Mouse (Mus musculus) forebrain, embryonic 16.5 days (tissue): ENCODE measurements at regions not wholly inside any gene's neighbourhood (a gene's known extent, or its start where the extent isn't known, plus 50 kb on each side); places are given as distances from the start of the nearest gene placed in this dataset.

ENCODE experiments used
- ATAC-seq: fragments of 200-750 bp; cut with Nextera tagmentation; 2 replicates; pipeline ENCODE4 v1.8.0; 2017; ENCODE audit warnings: mild to moderate bottlenecking, moderate library complexity
- H3K27ac ChIP-seq: fragments of 300-500 bp; sonication (generic); 2 replicates; pipeline ENCODE4 v1.5.1; 2014; ENCODE audit warnings: low read length, control low read depth
- H3K27me3 ChIP-seq: fragments of 300-500 bp; sonication (generic); replicated peaks from 2 replicates; pipeline ENCODE4 v1.6.1; 2014; ENCODE audit warnings: low read length; ENCODE audit not compliant: control insufficient read depth, insufficient read depth
- H3K36me3 ChIP-seq: fragments of 300-500 bp; sonication (generic); 2 replicates; pipeline ENCODE4 v1.6.1; 2014; ENCODE audit not compliant: control insufficient read depth, insufficient read depth
- H3K4me1 ChIP-seq: fragments of 300-500 bp; sonication (generic); replicated peaks from 2 replicates; pipeline ENCODE4 v1.6.1; 2014; ENCODE audit warnings: low read length; ENCODE audit not compliant: control insufficient read depth, insufficient read depth
- H3K4me2 ChIP-seq: fragments of 300-500 bp; sonication (generic); 2 replicates; pipeline ENCODE4 v1.6.1; 2014; ENCODE audit warnings: mild to moderate bottlenecking, low read length, control low read depth
- H3K4me3 ChIP-seq: fragments of 300-500 bp; sonication (generic); replicated peaks from 2 replicates; pipeline ENCODE4 v1.5.1; 2014; ENCODE audit warnings: mild to moderate bottlenecking, low read length, control low read depth
- H3K9ac ChIP-seq: fragments of 300-500 bp; sonication (generic); replicated peaks from 2 replicates; pipeline ENCODE4 v1.6.1; 2014; ENCODE audit warnings: low read depth, low read length, control low read depth
- H3K9me3 ChIP-seq: fragments of 300-500 bp; sonication (generic); 2 replicates; pipeline ENCODE4 v1.6.1; 2016; ENCODE audit warnings: low read length; ENCODE audit not compliant: control insufficient read depth
- WGBS: fragments of 180-500 bp; shearing (Covaris S2); extraction: QIAGEN DNeasy Blood & Tissue Kit; methylation state at CpG from one replicate; pipeline ENCODE4 v1.1.7; 2014; 5-methylcytosine and 5-hydroxymethylcytosine counted together

- no peak overlapping the region for H3K4me3 ChIP-seq
- ATAC-seq = no peak
- H3K4me2 ChIP-seq = no peak overlapping the region
- no peaks in the 10 kb centered on the region for H3K9me3 ChIP-seq
- H3K4me1 ChIP-seq = no peaks in the 10 kb centered on the region
- no peak overlapping the region for H3K27ac ChIP-seq
- no peaks in the 10 kb centered on the region for H3K36me3 ChIP-seq
- H3K9ac ChIP-seq = no peak overlapping the region
- WGBS = 78% methylated on average over 3 of the region's 3 CpGs
- no peaks in the 10 kb centered on the region for H3K27me3 ChIP-seq
Measured at GRCm38 (mm10) chr6:11796361-11796760, 110.9 kb downstream of the Ndufa4 start.

- Histone ChIP-seq H3K4me2 (no peak overlapping the region), H3K4me3 (no peak overlapping the region), H3K27me3 (no peaks in the 10 kb centered on the region), H3K27ac (no peak overlapping the region), H3K9me3 (no peaks in the 10 kb centered on the region), H3K36me3 (no peaks in the 10 kb centered on the region), H3K9ac (no peak overlapping the region), H3K4me1 (no peaks in the 10 kb centered on the region)
- 26% methylated on average over 8 of the region's 8 CpGs for WGBS
- ATAC-seq = peak; percentile 80
Measured at GRCm38 (mm10) chr6:11793366-11793765, 113.9 kb downstream of the Ndufa4 start.

- H3K4me1 ChIP-seq = no peaks in the 10 kb centered on the region
- H3K36me3 ChIP-seq = no peaks in the 10 kb centered on the region
- H3K4me2 ChIP-seq = no peak overlapping the region
- no peaks in the 10 kb centered on the region for H3K9me3 ChIP-seq
- no peak overlapping the region for H3K27ac ChIP-seq
- H3K27me3 ChIP-seq = no peaks in the 10 kb centered on the region
- WGBS = 95% methylated on average over 3 of the region's 3 CpGs
- no peak overlapping the region for H3K4me3 ChIP-seq
- no peak overlapping the region for H3K9ac ChIP-seq
- ATAC-seq = no peak
Measured at GRCm38 (mm10) chr6:11792186-11792585, 115.1 kb downstream of the Ndufa4 start.

GRCm38 (mm10) chr6:11791056-11791455 is 116.2 kb downstream of the Ndufa4 start:
- Histone ChIP-seq H3K9me3 (no peaks in the 10 kb centered on the region), H3K36me3 (no peaks in the 10 kb centered on the region), H3K27me3 (no peaks in the 10 kb centered on the region), H3K4me1 (no peaks in the 10 kb centered on the region), H3K4me2 (no peak overlapping the region), H3K27ac (no peak overlapping the region), H3K4me3 (no peak overlapping the region), H3K9ac (no peak overlapping the region)
- 84% methylated on average over 3 of the region's 3 CpGs for whole genome bisulfite sequencing
- ATAC-seq = no peak

GRCm38 (mm10) chr6:11773992-11774391 is 133.3 kb downstream of the Ndufa4 start:
- Histone ChIP-seq H3K4me3 (no peak overlapping the region), H3K36me3 (no peaks in the 10 kb centered on the region), H3K27me3 (no peaks in the 10 kb centered on the region), H3K4me2 (no peak overlapping the region), H3K4me1 (no peaks in the 10 kb centered on the region), H3K9me3 (no peaks in the 10 kb centered on the region), H3K9ac (no peak overlapping the region), H3K27ac (no peak overlapping the region)
- WGBS = 85% methylated on average over 3 of the region's 3 CpGs
- ATAC-seq = no peak

- no peak overlapping the region for H3K9ac ChIP-seq
- ATAC-seq = no peak
- no peak overlapping the region for H3K4me2 ChIP-seq
- H3K27me3 ChIP-seq = no peaks in the 10 kb centered on the region
- no peak overlapping the region for H3K4me3 ChIP-seq
- H3K9me3 ChIP-seq = no peaks in the 10 kb centered on the region
- H3K27ac ChIP-seq = no peak overlapping the region
- H3K36me3 ChIP-seq = no peaks in the 10 kb centered on the region
- H3K4me1 ChIP-seq = no peaks in the 10 kb centered on the region
Measured at GRCm38 (mm10) chr6:11762912-11763311, 144.4 kb downstream of the Ndufa4 start.

GRCm38 (mm10) chr6:11737667-11738066 is 169.6 kb downstream of the Ndufa4 start:
- 92% methylated on average over 4 of the region's 4 CpGs for WGBS

GRCm38 (mm10) chr6:11731126-11731525 is 176.2 kb downstream of the Ndufa4 start:
- Histone ChIP-seq H3K4me1 (no peaks in the 10 kb centered on the region), H3K9me3 (no peaks in the 10 kb centered on the region), H3K4me2 (no peak overlapping the region), H3K27ac (no peak overlapping the region), H3K4me3 (no peak overlapping the region), H3K27me3 (no peaks in the 10 kb centered on the region), H3K9ac (no peak overlapping the region), H3K36me3 (no peaks in the 10 kb centered on the region)
- ATAC-seq = peak; percentile 45; the same call in 1 of the 2 replicates

More at GRCm38 (mm10) chr6:11737667-11738066, 169.6 kb downstream of the Ndufa4 start:
- H3K4me1 ChIP-seq = no peaks in the 10 kb centered on the region
- no peaks in the 10 kb centered on the region for H3K36me3 ChIP-seq
- no peak overlapping the region for H3K4me3 ChIP-seq
- H3K4me2 ChIP-seq = no peak overlapping the region
- H3K9ac ChIP-seq = no peak overlapping the region
- no peak overlapping the region for H3K27ac ChIP-seq
- ATAC-seq = no peak
- no peaks in the 10 kb centered on the region for H3K9me3 ChIP-seq
- no peaks in the 10 kb centered on the region for H3K27me3 ChIP-seq

- H3K4me2 ChIP-seq = no peak overlapping the region
- H3K36me3 ChIP-seq = no peaks in the 10 kb centered on the region
- ATAC-seq = peak; percentile 57; the same call in 1 of the 2 replicates
- H3K9me3 ChIP-seq = no peaks in the 10 kb centered on the region
- H3K9ac ChIP-seq = no peak overlapping the region
- WGBS = 46% methylated on average over 2 of the region's 2 CpGs
- H3K27me3 ChIP-seq = no peaks in the 10 kb centered on the region
- no peak overlapping the region for H3K27ac ChIP-seq
- no peaks in the 10 kb centered on the region for H3K4me1 ChIP-seq
- no peak overlapping the region for H3K4me3 ChIP-seq
Measured at GRCm38 (mm10) chr6:11730667-11731066, 176.6 kb downstream of the Ndufa4 start.

GRCm38 (mm10) chr6:11727806-11728205 is 179.5 kb downstream of the Ndufa4 start:
- H3K9ac ChIP-seq = no peak overlapping the region
- H3K4me3 ChIP-seq = no peak overlapping the region
- no peaks in the 10 kb centered on the region for H3K36me3 ChIP-seq
- ATAC-seq = no peak
- H3K27ac ChIP-seq = no peak overlapping the region
- no peaks in the 10 kb centered on the region for H3K4me1 ChIP-seq
- no peaks in the 10 kb centered on the region for H3K27me3 ChIP-seq
- H3K4me2 ChIP-seq = no peak overlapping the region
- H3K9me3 ChIP-seq = no peaks in the 10 kb centered on the region
- WGBS = 95% methylated on average over 1 of the region's 1 CpGs
